Mouse (Mus musculus) liver, embryonic 11.5 days (tissue): Measurements from ENCODE around the gene Gpr153. TPM values are rescaled to one million over a fixed set of nuclear protein-coding genes. Genes with fewer than 3 reads are reported as not detected.
A peak's percentile ranks its signal among the peaks of the same experiment; 100 is the strongest.

Experiments
- ATAC-seq: fragments of 200-750 bp; cut with Nextera tagmentation; replicated peaks from 2 replicates; pipeline ENCODE4 v1.8.0; 2017; ENCODE audit warnings: moderate number of reproducible peaks, mild to moderate bottlenecking, moderate TSS enrichment, moderate library complexity; ENCODE audit not compliant: low FRiP score
- DNase-seq: peaks from one replicate; pipeline ENCODE4 v3.0.0-alpha.2; 2017; ENCODE audit warnings: low spot score
- H3K27ac ChIP-seq: fragments of 300-500 bp; sonication (generic); 2 replicates; pipeline ENCODE4 v1.5.1; 2014; ENCODE audit warnings: mild to moderate bottlenecking, low read depth, low read length, control low read depth
- H3K27me3 ChIP-seq: fragments of 300-500 bp; sonication (generic); replicated peaks from 2 replicates; pipeline ENCODE4 v1.6.1; 2014; ENCODE audit warnings: low read length, mixed read lengths; ENCODE audit not compliant: control insufficient read depth, insufficient read depth
- H3K36me3 ChIP-seq: fragments of 300-500 bp; sonication (generic); 2 replicates; pipeline ENCODE4 v1.6.1; 2014; ENCODE audit warnings: mild to moderate bottlenecking, low read length, moderate library complexity, mixed read lengths; ENCODE audit not compliant: control insufficient read depth, insufficient read depth
- H3K4me1 ChIP-seq: fragments of 300-500 bp; sonication (generic); replicated peaks from 2 replicates; pipeline ENCODE4 v1.6.1; 2014; ENCODE audit warnings: low read length, mixed read lengths; ENCODE audit not compliant: control insufficient read depth, insufficient read depth
- H3K4me2 ChIP-seq: fragments of 300-500 bp; sonication (generic); 2 replicates; pipeline ENCODE4 v1.6.1; 2014; ENCODE audit warnings: mild to moderate bottlenecking, control low read depth, moderate library complexity
- H3K4me3 ChIP-seq: fragments of 300-500 bp; sonication (generic); 2 replicates; pipeline ENCODE4 v1.5.1; 2014; ENCODE audit warnings: low read depth, low read length, control low read depth
- H3K9ac ChIP-seq: fragments of 300-500 bp; sonication (generic); 2 replicates; pipeline ENCODE4 v1.6.1; 2014; ENCODE audit warnings: low read depth, low read length, control low read depth
- H3K9me3 ChIP-seq: fragments of 300-500 bp; sonication (generic); 2 replicates; pipeline ENCODE4 v1.6.1; 2016; ENCODE audit warnings: low read length, inconsistent platforms, mixed read lengths; ENCODE audit not compliant: control insufficient read depth
- WGBS: fragments of 180-500 bp; shearing (Covaris S2); extraction: QIAGEN DNeasy Blood & Tissue Kit; methylation state at CpG from one replicate; pipeline ENCODE4 v1.1.7; 2014; 5-methylcytosine and 5-hydroxymethylcytosine counted together
- polyA plus RNA-seq: library from polyadenylated mRNA; unstranded; fragments of >200 nt; fragmentation: Nextera tagmentation; extraction: Ambion mirVana; gene quantifications from 2 replicates; pipeline ENCODE4 v1.2.1, GENCODE M21; 2014

Gene Gpr153
- polyA plus RNA-seq, 1 experiment from 2014 or later = 2.2 TPM

DNA sequence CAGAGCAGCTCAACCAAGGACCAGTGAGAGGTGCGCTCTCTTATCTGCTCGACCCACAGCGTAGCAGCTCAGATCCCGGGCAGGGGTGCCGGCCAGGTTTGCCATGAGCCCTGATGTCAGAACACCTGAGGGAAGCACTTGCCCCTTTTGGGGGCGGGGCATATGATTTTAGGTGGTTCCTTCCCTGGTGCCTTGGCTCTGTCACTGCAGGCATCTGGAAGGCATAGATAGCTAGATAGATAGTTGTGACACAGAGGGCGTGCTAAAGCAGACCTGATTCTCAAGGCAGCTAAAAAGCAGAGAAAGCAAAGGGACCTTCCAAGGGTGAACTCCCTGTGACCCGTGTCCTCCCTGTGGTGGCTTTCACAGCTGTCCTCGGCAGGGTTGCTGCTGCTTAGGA, 10.9 kb upstream of the Gpr153 start:
- DNase-seq (no peak), ATAC-seq (peak; percentile 58)
- no peak overlapping the region for H3K4me3 ChIP-seq
- H3K4me2 ChIP-seq = peak overlapping the region; percentile 53
- H3K36me3 ChIP-seq = no peaks in the 10 kb centered on the region
- H3K27me3 ChIP-seq = no peaks in the 10 kb centered on the region
- 56% methylated on average over 9 of the region's 9 CpGs for WGBS
- H3K4me1 ChIP-seq = peaks cover 30% of the 10 kb centered on the region
- H3K27ac ChIP-seq = no peak overlapping the region
- H3K9ac ChIP-seq = no peak overlapping the region
- no peaks in the 10 kb centered on the region for H3K9me3 ChIP-seq

DNA sequence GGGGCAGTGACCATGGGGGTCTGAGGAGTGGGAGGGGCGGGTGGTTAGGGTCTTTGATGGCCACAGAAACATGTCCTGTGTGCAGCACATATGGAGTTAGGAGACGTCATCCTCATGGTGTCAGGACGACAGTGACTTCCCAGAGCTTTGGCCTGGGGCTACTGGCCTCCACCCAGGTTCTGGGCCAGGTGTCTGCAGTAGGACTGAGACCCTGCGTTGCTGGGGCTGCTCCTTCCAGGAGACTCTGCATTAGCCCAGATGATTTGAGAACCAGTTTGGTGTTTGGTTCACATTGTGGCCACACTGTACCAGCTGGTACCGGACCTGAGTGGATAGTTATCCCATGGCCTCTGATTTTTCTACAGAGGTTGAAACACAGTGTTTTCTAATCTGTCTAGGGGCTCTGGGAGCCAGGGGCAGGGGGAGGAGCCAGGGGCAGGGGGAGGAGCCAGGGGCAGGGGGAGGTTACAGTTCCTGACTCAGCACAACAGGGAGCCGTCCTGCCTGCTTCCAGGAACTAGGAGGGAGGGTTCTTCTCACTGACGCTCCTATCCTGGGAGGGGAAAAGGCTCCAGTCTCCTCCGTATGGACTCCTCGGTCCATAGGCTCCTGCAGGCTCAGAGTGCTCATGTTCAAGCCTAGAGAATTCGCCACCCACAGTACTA, 10.4 kb upstream of the Gpr153 start:
- WGBS = 35% methylated on average over 10 of the region's 10 CpGs
- DNase-seq (peak; percentile 64), ATAC-seq (peak; percentile 77)
- Histone ChIP-seq H3K27me3 (no peaks in the 10 kb centered on the region), H3K36me3 (no peaks in the 10 kb centered on the region), H3K9ac (peak overlapping the region; percentile 50), H3K9me3 (no peaks in the 10 kb centered on the region), H3K4me2 (peak overlapping the region; percentile 53), H3K4me3 (no peak overlapping the region), H3K4me1 (peaks cover 30% of the 10 kb centered on the region), H3K27ac (peak overlapping the region; percentile 32; the same call in 1 of the 2 replicates)

DNA sequence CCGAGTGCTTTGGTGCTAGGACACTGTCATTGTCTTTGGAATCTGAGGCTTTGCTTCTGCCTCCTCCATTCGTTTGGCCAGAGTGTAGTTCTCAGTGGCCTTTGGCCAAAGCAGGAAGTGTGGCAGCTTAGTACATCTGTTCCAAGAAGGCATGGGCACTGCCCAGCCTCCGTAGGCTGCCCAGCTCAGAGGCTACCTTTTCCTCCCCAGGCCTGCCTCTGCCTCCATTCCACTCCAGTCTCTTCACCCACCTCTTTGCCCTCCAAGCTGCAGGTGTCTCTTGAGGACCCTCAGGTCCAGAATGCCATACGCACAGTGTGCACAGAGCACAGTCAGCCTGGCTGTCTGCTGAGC, 9.9 kb upstream of the Gpr153 start:
- Histone ChIP-seq H3K36me3 (no peaks in the 10 kb centered on the region), H3K4me1 (peaks cover 30% of the 10 kb centered on the region), H3K9me3 (no peaks in the 10 kb centered on the region), H3K9ac (peak overlapping the region; percentile 50), H3K4me2 (peak overlapping the region; percentile 53), H3K4me3 (no peak overlapping the region), H3K27me3 (no peaks in the 10 kb centered on the region), H3K27ac (peak overlapping the region; percentile 32; the same call in 1 of the 2 replicates)
- ATAC-seq (peak; percentile 13; the same call in 1 of the 2 replicates), DNase-seq (no peak)
- WGBS = 52% methylated on average over 4 of the region's 4 CpGs

DNA sequence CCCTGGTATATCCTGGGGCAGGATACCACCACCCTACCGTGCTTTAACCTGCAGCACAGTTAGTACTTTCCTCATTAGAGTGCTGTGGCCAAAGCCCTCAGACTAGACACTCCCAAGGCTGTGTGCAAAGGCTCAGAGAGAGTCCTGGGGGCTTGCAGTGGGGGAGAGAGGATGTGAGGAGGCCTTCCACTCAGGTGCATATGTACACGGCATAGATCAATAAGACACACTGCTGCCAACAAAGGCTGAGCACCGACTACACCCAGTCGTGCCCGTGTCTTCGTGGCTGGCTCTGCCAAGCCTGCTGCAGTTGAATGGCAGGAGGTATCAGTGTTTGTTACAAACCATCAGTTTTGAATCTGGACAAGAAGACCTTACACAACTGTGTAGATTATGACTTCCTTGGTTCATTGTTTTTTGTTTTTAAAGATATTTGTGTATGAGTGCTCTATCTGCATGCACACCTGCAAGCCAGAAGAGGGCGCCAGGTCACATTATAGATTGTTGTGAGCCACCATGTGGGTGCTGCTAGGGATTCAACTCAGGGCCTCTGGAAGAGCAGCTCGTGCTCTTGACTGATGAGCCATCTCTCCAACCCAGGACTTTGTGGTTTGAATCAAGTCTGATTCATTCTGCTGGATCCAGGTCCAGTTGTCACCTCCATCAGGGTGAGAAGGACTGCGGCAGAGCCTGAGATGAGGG, 9.0 kb upstream of the Gpr153 start:
- no peaks in the 10 kb centered on the region for H3K9me3 ChIP-seq
- WGBS = 87% methylated on average over 9 of the region's 9 CpGs
- H3K4me3 ChIP-seq = no peak overlapping the region
- H3K36me3 ChIP-seq = no peaks in the 10 kb centered on the region
- no peak overlapping the region for H3K9ac ChIP-seq
- no peak overlapping the region for H3K4me2 ChIP-seq
- no peak for DNase-seq
- no peak overlapping the region for H3K27ac ChIP-seq
- peaks cover 30% of the 10 kb centered on the region for H3K4me1 ChIP-seq
- ATAC-seq = no peak
- no peaks in the 10 kb centered on the region for H3K27me3 ChIP-seq

- no peak overlapping the region for H3K4me2 ChIP-seq
- 74% methylated on average over 5 of the region's 5 CpGs for WGBS
- ATAC-seq = no peak
- no peak overlapping the region for H3K27ac ChIP-seq
- H3K27me3 ChIP-seq = no peaks in the 10 kb centered on the region
- H3K9ac ChIP-seq = no peak overlapping the region
- peaks cover 30% of the 10 kb centered on the region for H3K4me1 ChIP-seq
- DNase-seq = no peak
- no peak overlapping the region for H3K4me3 ChIP-seq
- H3K36me3 ChIP-seq = no peaks in the 10 kb centered on the region
- no peaks in the 10 kb centered on the region for H3K9me3 ChIP-seq
Observed at GRCm38 (mm10) chr4:152265791-152266190, 8.2 kb upstream of the Gpr153 start.

DNA sequence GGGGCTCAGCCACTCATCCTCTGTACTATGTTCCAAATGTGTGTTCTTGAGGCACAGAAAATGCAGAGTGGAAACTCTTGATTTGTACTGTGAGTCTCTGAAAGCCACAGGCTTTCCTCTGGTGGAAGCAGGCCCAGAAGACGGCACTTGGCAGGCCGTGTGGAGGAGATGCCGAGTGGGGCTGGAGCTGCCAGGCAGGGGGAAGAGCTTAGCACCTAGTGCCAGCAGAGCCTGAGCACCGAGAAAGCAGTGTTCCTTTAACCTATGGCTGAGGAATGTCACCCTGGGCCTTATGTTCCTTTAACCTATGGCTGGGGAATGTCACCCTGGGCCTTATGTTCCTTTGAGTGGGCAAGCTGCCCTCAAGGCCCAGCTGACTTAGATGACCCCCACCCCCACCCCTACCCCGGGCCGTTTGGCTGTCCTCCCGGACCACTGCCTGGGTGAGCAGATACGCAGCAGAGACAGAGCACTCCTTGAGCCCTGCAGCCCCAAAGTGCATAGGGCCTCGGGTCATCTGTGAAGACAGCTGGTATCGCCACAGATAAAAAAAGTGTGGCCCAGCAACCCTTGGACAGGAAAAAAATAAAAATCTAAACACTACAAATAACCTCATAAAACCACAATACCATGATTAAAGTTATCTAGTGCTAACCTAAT, 7.7 kb upstream of the Gpr153 start:
- no peak overlapping the region for H3K4me2 ChIP-seq
- H3K36me3 ChIP-seq = no peaks in the 10 kb centered on the region
- H3K4me1 ChIP-seq = peaks cover 30% of the 10 kb centered on the region
- H3K9me3 ChIP-seq = no peaks in the 10 kb centered on the region
- H3K9ac ChIP-seq = no peak overlapping the region
- 70% methylated on average over 10 of the region's 10 CpGs for WGBS
- ATAC-seq (no peak), DNase-seq (no peak)
- H3K27ac ChIP-seq = no peak overlapping the region
- H3K27me3 ChIP-seq = no peaks in the 10 kb centered on the region
- H3K4me3 ChIP-seq = no peak overlapping the region

GRCm38 (mm10) chr4:152267748-152268369, 6.2 kb upstream of the Gpr153 start:
- H3K4me1 ChIP-seq = peaks cover 25% of the 10 kb centered on the region
- H3K4me2 ChIP-seq = no peak overlapping the region
- H3K27me3 ChIP-seq = no peaks in the 10 kb centered on the region; the same call in none of the 2 replicates
- no peak overlapping the region for H3K4me3 ChIP-seq
- ATAC-seq = no peak
- 77% methylated on average over 13 of the region's 13 CpGs for WGBS
- no peak for DNase-seq
- H3K36me3 ChIP-seq = no peaks in the 10 kb centered on the region
- no peak overlapping the region; the same call in 1 of the 2 replicates for H3K9ac ChIP-seq
- no peak overlapping the region; the same call in 1 of the 2 replicates for H3K27ac ChIP-seq
- no peaks in the 10 kb centered on the region for H3K9me3 ChIP-seq

DNA sequence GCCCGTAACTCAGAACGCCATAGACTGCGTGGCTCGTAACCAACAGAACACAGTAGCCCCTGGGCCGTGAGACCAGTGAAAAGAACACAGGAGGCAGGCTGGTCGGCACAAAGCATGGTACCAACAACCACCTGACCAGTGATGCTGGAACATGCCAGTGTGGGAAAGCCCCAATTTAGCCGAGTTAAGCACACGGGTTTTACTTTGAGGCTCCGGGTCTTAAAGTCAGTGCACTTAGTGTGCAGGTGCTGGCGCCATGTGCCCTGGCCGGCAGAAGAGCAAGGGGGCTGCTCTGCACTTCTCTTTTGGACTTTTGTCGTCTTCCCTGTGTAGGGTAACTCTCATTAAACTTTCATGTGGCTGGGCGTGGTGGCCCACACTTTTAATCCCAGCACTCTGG, 4.1 kb upstream of the Gpr153 start:
- Histone ChIP-seq H3K27ac (no peak overlapping the region), H3K27me3 (peaks cover 21% of the 10 kb centered on the region), H3K9me3 (no peaks in the 10 kb centered on the region), H3K4me3 (no peak overlapping the region), H3K36me3 (no peaks in the 10 kb centered on the region), H3K4me2 (no peak overlapping the region), H3K9ac (no peak overlapping the region), H3K4me1 (peaks cover 11% of the 10 kb centered on the region)
- no peak for DNase-seq
- 85% methylated on average over 13 of the region's 13 CpGs for WGBS
- no peak for ATAC-seq
